Mouse (Mus musculus) testis, adult 2 months (tissue): ENCODE measurements at regions not wholly inside any gene's neighbourhood (a gene's known extent, or its start where the extent isn't known, plus 50 kb on each side); places are given as distances from the start of the nearest gene placed in this dataset.

Experiments
- H3K27ac ChIP-seq: fragments of 200-500 bp; 2 replicates; pipeline ENCODE4 v1.5.1; 2012; ENCODE audit warnings: low read depth, low read length; ENCODE audit not compliant: control insufficient read depth, insufficient read depth
- H3K27me3 ChIP-seq: fragments of 200-500 bp; 2 replicates; pipeline ENCODE4 v1.6.1; 2012; ENCODE audit warnings: mild to moderate bottlenecking, low read length, moderate library complexity; ENCODE audit not compliant: control insufficient read depth, insufficient read depth
- H3K36me3 ChIP-seq: fragments of 200-500 bp; 2 replicates; pipeline ENCODE4 v1.6.1; 2012; ENCODE audit warnings: mild to moderate bottlenecking, low read length; ENCODE audit not compliant: control insufficient read depth, insufficient read depth
- H3K4me1 ChIP-seq: fragments of 200-500 bp; 2 replicates; pipeline ENCODE4 v1.6.1; 2012; ENCODE audit warnings: low read length; ENCODE audit not compliant: control insufficient read depth, insufficient read depth
- H3K4me3 ChIP-seq: fragments of 200-500 bp; 2 replicates; pipeline ENCODE4 v1.5.1; 2012; ENCODE audit warnings: low read depth, mild to moderate bottlenecking, low read length, moderate library complexity, mixed read lengths; ENCODE audit not compliant: control insufficient read depth
- CTCF ChIP-seq: fragments of 200-500 bp; IDR thresholded peaks from 2 replicates; pipeline ENCODE4 v1.5.1; 2012; ENCODE audit warnings: low read depth, mild to moderate bottlenecking, inconsistent platforms, low read length, moderate library complexity; ENCODE audit not compliant: control insufficient read depth, insufficient read depth, insufficient replicate concordance
- POLR2A ChIP-seq: fragments of 200-500 bp; IDR thresholded peaks from 2 replicates; pipeline ENCODE4 v1.6.1; 2012; ENCODE audit warnings: low read depth, mild to moderate bottlenecking, inconsistent platforms, low read length, moderate library complexity; ENCODE audit not compliant: control insufficient read depth

DNA sequence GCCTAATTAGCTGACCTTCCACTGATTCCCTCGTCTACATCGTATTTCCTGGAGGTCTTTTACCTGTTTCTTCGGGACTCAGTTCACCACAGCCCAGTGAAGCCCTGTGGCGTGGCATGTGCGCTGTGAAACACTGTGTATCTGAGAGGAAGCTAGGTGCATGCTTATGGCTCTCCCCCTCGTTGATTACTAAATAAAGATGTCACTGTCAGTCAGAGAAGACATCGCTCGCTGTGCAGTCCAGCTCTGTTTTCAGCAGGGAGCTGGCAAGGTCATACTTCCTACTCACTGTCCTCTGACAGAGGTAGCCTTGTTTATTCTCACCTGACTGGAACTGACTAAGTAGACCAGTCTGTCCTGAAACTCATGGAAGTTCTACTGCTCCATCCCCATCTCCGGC is 68.7 kb upstream of the Adrb1 start:
- H3K36me3 ChIP-seq: no peaks in the 10 kb centered on the region

DNA sequence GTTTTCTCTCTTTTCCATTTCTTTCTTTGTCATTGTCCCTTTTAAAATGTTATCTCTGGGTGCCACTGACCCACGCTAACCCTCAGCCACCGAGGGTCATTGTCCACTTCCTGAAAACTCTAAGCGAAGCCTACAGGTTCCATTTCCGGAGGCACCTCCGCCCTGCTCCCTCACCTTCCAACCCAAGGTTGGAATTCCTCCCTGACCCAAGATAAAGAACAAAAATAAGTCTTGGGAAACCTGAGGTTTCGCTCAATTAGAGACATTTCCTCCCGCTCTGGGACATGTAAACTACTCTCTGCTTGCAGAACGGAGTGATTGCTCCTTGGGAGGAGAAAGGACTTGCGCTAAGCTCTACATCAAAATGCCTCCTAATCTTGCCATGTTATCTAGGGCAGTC is 66.7 kb upstream of the Adrb1 start:
- no peak for TF ChIP-seq CTCF
- TF ChIP-seq POLR2A: no peak
- Histone ChIP-seq H3K4me3 (no peak overlapping the region), H3K36me3 (no peaks in the 10 kb centered on the region), H3K27ac (no peak overlapping the region), H3K27me3 (no peaks in the 10 kb centered on the region), H3K4me1 (no peaks in the 10 kb centered on the region)

More for the DNA sequence above, 68.7 kb upstream of the Adrb1 start:
- TF ChIP-seq CTCF (no peak), POLR2A (no peak)
- Histone ChIP-seq H3K4me3 (no peak overlapping the region), H3K27ac (no peak overlapping the region), H3K4me1 (no peaks in the 10 kb centered on the region), H3K27me3 (no peaks in the 10 kb centered on the region)

DNA sequence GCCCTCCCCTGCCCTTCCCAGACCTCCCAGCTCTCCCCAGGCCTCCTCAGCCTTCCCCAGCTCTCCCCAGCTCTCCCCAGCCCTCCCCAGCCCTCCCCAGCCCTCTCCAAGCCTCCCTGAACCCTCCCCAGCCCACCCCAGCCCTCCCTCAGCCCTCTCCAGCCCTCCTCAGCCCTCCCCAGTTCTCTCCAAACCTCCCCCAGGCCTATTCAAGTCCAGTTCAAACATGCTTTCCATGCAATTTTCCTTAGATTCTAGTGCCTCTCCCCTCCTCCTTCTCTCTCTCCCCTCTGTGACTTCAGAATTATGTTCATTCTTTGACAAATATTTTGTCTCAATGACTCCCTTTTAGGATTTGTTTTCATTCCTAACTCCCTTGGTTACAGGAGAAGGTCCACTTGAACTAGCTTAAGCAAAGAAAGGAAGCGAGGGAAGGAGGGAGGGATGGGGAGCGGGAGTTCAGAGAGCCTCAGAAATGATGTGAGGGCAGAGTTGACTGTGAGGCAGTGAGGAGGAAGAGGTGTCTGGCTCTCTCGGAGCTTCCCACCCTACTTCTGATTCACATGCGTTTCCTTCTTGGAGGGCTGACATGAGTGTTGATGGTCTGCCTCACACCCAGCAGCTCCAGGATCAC is 61.3 kb upstream of the Adrb1 start:
- Histone ChIP-seq H3K36me3 (no peaks in the 10 kb centered on the region), H3K4me3 (no peak overlapping the region), H3K27ac (no peak overlapping the region), H3K27me3 (no peaks in the 10 kb centered on the region), H3K4me1 (no peaks in the 10 kb centered on the region)
- no peak for TF ChIP-seq CTCF
- TF ChIP-seq POLR2A: no peak

DNA sequence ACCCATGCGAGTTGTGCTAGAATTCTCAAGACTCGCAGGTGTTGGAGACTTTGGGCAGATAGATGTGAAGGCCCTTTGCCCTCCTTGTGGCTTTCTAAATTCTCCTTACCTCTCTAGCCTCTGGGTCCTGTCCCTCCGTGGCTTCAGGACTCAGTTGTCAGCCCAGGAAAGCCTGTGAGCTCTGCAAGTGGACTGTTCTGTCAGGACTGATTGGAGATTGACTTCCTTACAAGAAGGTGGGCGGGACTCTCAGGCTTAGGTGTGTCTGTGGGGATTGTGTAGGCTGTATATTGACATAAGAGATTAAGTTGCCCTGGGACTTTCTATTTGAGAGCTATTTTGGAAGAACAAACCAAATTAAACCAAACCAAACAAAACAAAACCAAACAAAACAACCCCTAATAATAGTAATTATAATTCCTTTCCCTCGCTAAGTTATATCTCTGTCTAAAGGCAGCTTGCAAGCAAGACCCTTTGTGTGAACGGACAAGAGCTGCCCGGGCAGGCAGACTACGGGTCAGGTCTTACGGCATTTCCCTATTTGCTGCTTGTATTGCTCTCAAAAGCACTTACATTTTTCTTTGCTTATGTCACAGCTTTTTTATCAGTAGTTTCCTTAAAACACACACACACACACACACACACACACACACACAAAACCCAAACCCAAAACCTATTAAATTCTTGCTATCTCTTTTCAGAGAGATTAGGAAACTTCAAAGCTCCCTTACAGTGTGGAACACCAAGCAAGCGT is 58.3 kb upstream of the Adrb1 start:
- Histone ChIP-seq H3K27me3 (no peaks in the 10 kb centered on the region), H3K36me3 (no peaks in the 10 kb centered on the region), H3K27ac (no peak overlapping the region), H3K4me1 (no peaks in the 10 kb centered on the region), H3K4me3 (peak overlapping the region; percentile 48)
- TF ChIP-seq CTCF: no peak
- no peak for TF ChIP-seq POLR2A

DNA sequence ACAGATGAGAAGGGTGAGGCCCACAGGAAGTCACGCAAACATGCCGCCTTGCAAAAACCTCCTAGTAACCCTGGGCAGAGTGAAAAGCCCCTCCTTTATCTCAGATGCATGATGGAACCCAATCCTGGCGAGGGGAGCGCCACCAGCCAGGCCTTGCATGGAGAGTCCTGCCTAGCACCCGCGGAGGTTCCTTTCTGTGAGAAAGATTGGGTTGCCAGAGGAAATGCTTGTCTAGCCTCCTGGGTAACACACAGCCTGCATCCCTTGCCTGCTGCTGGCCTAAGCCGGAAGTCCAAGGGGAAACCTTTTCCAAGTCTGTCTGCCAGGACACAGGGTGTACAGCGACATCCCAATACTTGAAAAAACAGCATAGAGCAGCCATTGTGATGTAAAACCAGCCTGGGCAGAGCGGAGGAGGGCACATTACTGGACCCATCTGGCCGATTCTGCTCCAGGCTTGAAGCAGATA is 57.7 kb upstream of the Adrb1 start:
- TF ChIP-seq POLR2A (no peak), CTCF (no peak)
- H3K36me3 ChIP-seq: no peaks in the 10 kb centered on the region
- H3K27me3 ChIP-seq: no peaks in the 10 kb centered on the region
- H3K4me3 ChIP-seq: peak overlapping the region; percentile 48
- H3K4me1 ChIP-seq: no peaks in the 10 kb centered on the region
- no peak overlapping the region for H3K27ac ChIP-seq

DNA sequence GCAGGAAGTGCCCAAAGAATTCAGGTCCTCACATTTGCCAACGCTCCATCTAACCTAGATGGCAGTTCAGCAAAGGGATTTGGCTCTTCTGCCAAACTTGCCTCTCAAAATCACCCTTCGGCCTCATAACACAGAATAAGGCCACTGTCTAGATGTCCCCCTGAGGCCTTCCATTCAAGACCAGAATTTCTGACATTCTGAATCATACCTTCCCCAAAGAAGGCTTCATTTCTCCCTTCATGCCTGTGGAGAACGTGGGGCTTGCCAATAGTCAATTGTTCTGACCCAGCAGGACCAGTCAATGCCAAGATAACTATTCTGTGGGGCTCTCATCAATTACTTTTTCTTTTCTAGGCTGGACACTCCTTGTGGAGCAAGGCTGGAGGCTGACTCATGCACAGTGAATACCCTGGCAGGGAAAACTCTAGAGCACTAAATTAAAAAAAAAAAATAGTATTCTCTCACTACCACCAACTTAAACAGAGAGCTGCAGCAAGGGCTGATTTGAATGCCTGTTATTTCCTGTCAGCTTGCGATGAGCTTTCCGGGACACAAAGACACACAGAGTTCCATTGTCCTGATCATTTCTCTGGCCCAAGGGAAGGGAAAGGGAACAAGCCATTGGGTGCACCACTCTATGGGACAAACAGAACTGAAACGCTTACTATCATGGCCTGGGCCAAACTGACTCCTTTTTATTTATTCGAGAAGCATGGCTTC is 56.9 kb upstream of the Adrb1 start:
- Histone ChIP-seq H3K27me3 (no peaks in the 10 kb centered on the region), H3K4me3 (peak overlapping the region; percentile 57), H3K4me1 (no peaks in the 10 kb centered on the region), H3K27ac (no peak overlapping the region), H3K36me3 (no peaks in the 10 kb centered on the region)
- TF ChIP-seq POLR2A: no peak
- no peak for TF ChIP-seq CTCF

DNA sequence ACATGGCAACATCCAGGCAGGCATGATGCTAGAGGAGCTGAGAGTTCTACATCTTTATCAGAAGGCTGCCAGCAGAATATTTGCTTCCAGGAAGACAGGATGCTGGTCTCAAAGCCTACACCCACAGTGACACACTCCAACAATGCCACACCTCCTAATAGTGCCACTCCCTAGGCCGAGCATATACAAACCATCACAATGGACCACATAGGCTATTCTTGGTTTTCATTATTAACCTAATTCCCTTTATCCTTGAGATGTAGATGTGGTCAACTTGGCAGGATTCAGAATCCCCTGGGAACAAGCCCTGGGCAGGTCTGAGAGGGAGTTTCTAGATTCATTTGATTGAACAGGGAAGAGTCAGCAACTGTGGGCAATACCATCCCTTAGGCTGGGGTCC is 56.0 kb upstream of the Adrb1 start:
- Histone ChIP-seq H3K36me3 (no peaks in the 10 kb centered on the region), H3K27me3 (no peaks in the 10 kb centered on the region), H3K4me3 (peak overlapping the region; percentile 57; the same call in 1 of the 2 replicates), H3K27ac (no peak overlapping the region), H3K4me1 (no peaks in the 10 kb centered on the region)
- TF ChIP-seq CTCF: no peak
- TF ChIP-seq POLR2A: no peak
